Mouse (Mus musculus) E14TG2a.4 (cell line): ENCODE measurements around the gene Ube2t.
A peak's percentile ranks its signal among the peaks of the same experiment; 100 is the strongest.

Source experiments
- H3K27me3 ChIP-seq: 2 replicates; pipeline ENCODE4 v1.6.1; 2014; ENCODE audit warnings: low read length, control low read depth; ENCODE audit not compliant: insufficient read depth
- H3K36me3 ChIP-seq: 2 replicates; pipeline ENCODE4 v1.6.1; 2014; ENCODE audit warnings: low read length, control low read depth; ENCODE audit not compliant: insufficient read depth
- H3K4me1 ChIP-seq: replicated peaks from 2 replicates; pipeline ENCODE4 v1.6.1; 2014; ENCODE audit warnings: low read depth, low read length, control low read depth
- H3K4me3 ChIP-seq: replicated peaks from 2 replicates; pipeline ENCODE4 v1.5.1; 2014; ENCODE audit warnings: mild to moderate bottlenecking, low read length
- H3K9me3 ChIP-seq: 2 replicates; pipeline ENCODE4 v1.6.1; 2014; ENCODE audit warnings: low read length, control low read depth
- CTCF ChIP-seq: conservative IDR thresholded peaks from 2 replicates; pipeline ENCODE4 v1.5.1; 2014; ENCODE audit warnings: low read length
- NANOG ChIP-seq: IDR thresholded peaks from 2 replicates; pipeline ENCODE4 v1.6.1; 2014; ENCODE audit warnings: borderline replicate concordance, low read length, mixed read lengths
- POU5F1 ChIP-seq: IDR thresholded peaks from 2 replicates; pipeline ENCODE4 v1.6.1; 2014; ENCODE audit warnings: low read length, borderline replicate concordance

Gene Ube2t

GRCm38 (mm10) chr1:134987173-134987961 lies 25.0 kb downstream of the Ube2t start:
- Histone ChIP-seq H3K36me3 (no peaks in the 10 kb centered on the region), H3K9me3 (no peaks in the 10 kb centered on the region), H3K4me3 (peak overlapping the region; percentile 74), H3K4me1 (peaks cover 20% of the 10 kb centered on the region), H3K27me3 (peaks cover 38% of the 10 kb centered on the region)
- TF ChIP-seq NANOG (no peak), CTCF (no peak), POU5F1 (no peak)

DNA sequence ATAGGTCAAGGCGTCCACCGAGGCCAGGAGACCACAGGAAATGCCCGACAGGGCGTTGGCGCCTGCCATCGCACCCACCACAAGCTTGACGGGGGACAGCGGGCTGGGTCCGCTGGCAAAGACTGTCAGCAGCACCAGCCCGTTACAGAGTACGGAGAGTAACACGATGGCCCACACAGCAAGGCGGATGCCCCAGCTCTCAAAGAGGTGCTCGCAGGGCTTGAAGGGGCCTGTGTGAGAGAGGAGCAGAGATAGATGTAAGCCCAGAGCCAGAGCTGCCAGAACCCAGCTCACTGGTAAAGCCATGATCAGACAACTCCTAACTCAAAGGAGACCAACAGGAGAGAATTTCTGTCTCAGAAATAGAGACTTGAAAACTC lies 25.6 kb downstream of the Ube2t start:
- Histone ChIP-seq H3K36me3 (no peaks in the 10 kb centered on the region), H3K4me3 (peak overlapping the region; percentile 74), H3K4me1 (peaks cover 20% of the 10 kb centered on the region), H3K27me3 (peaks cover 38% of the 10 kb centered on the region), H3K9me3 (no peaks in the 10 kb centered on the region)
- TF ChIP-seq CTCF (no peak), NANOG (no peak), POU5F1 (no peak)

- peaks cover 34% of the 10 kb centered on the region for H3K27me3 ChIP-seq
- peaks cover 20% of the 10 kb centered on the region for H3K4me1 ChIP-seq
- no peak overlapping the region for H3K4me3 ChIP-seq
- H3K36me3 ChIP-seq = no peaks in the 10 kb centered on the region
- no peaks in the 10 kb centered on the region for H3K9me3 ChIP-seq
- TF ChIP-seq POU5F1 = no peak
- peak; percentile 92 for TF ChIP-seq CTCF
Observed at GRCm38 (mm10) chr1:134989372-134989771, 27.0 kb downstream of the Ube2t start.

- Histone ChIP-seq H3K4me3 (no peak overlapping the region), H3K27me3 (peaks cover 33% of the 10 kb centered on the region), H3K9me3 (no peaks in the 10 kb centered on the region), H3K4me1 (peaks cover 24% of the 10 kb centered on the region), H3K36me3 (no peaks in the 10 kb centered on the region)
- TF ChIP-seq NANOG (no peak), POU5F1 (no peak), CTCF (no peak)
Observed at GRCm38 (mm10) chr1:134992046-134992645, 29.8 kb downstream of the Ube2t start.

DNA sequence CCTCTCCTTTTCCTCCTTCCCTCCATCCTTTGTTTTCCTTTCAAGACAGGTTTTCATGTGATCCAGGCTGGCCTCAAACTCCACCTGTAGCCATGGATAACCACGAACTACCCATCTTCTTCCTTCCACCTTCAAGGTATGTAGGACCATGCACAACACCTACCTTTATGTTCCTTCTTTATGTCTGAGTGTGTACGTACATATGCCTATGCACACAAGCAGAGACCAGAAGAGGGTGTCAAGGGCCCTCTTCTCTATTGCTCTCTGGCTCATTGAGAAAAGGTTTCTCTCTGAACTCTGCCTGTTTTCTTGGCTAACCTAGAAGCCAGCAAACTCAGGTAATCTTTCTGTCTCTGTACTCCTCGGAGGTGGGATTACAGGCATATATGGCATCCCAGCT lies 32.4 kb downstream of the Ube2t start:
- Histone ChIP-seq H3K27me3 (peaks cover 16% of the 10 kb centered on the region), H3K36me3 (no peaks in the 10 kb centered on the region), H3K4me3 (no peak overlapping the region), H3K9me3 (no peaks in the 10 kb centered on the region), H3K4me1 (peaks cover 17% of the 10 kb centered on the region)
- TF ChIP-seq NANOG (no peak), POU5F1 (no peak), CTCF (no peak)

DNA sequence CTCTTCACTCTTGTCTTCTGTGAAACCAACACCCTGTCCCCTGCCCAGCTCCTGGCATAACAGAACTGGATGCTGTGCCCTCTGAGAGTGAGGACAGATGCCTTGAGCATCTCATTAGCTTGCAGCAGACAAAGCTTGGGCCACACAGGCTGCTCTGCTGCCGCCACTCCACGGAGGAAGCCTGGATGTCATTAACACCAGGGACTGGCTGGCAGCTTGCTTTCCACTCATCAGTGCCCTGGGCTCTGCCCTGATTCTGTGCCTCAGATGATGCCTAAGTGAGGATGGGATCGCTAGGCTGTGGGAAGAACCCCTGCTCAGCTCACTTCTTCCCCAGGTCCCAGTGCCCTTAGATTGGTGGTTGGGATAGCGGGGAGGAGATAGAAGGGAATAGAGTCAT lies 33.1 kb downstream of the Ube2t start:
- peaks cover 21% of the 10 kb centered on the region for H3K4me1 ChIP-seq
- no peaks in the 10 kb centered on the region for H3K9me3 ChIP-seq
- TF ChIP-seq NANOG (no peak), CTCF (no peak), POU5F1 (no peak)
- peaks cover 13% of the 10 kb centered on the region for H3K27me3 ChIP-seq
- H3K4me3 ChIP-seq = no peak overlapping the region
- H3K36me3 ChIP-seq = no peaks in the 10 kb centered on the region

DNA sequence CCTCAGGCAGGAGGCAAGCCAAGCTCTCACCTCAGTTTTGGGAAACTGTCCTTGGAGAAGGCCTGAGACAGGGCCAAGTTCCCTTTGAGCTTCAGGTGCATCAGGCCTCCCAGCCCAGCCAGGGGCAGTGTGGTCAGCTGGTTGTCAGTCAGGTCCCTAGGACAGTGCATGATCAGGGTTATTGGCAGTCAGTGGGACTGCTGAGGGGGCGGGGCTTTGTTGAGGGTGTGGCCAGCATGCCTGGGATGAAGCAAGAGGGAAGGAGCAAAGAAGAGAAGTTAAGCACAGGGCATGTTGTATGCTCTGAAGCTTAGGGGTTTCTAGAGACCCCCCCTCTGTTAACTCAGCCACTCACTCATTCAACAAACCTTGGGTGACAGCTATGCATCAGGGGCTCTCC lies 33.6 kb downstream of the Ube2t start:
- no peak overlapping the region for H3K4me3 ChIP-seq
- peaks cover 13% of the 10 kb centered on the region for H3K27me3 ChIP-seq
- TF ChIP-seq CTCF = no peak
- TF ChIP-seq POU5F1 = no peak
- H3K9me3 ChIP-seq = no peaks in the 10 kb centered on the region
- peaks cover 24% of the 10 kb centered on the region for H3K4me1 ChIP-seq
- no peaks in the 10 kb centered on the region for H3K36me3 ChIP-seq

DNA sequence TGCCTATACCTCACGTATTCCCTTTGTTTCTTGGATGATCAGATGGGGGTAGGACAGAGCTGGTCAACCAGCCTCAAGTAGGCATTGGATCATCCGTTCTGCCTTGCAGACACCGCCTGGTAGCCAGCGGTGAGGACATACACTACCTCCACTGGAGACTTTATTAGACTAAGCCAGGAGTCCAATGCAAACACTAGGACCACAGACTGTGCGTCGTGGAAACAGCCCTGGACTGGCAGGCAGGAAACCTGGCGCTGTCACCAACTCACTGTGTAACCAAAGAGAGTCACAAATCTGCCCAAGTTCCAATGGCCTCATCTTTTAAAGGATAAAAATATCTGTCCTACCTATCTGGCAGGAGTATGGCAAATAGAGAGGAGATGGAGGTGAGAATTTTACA lies 34.1 kb downstream of the Ube2t start:
- Histone ChIP-seq H3K4me3 (no peak overlapping the region), H3K4me1 (peaks cover 21% of the 10 kb centered on the region), H3K27me3 (peaks cover 13% of the 10 kb centered on the region), H3K9me3 (no peaks in the 10 kb centered on the region), H3K36me3 (no peaks in the 10 kb centered on the region)
- TF ChIP-seq CTCF (no peak), NANOG (no peak), POU5F1 (no peak)

- H3K4me1 ChIP-seq = peaks cover 14% of the 10 kb centered on the region
- H3K9me3 ChIP-seq = no peaks in the 10 kb centered on the region
- TF ChIP-seq CTCF = no peak
- TF ChIP-seq NANOG = no peak
- H3K27me3 ChIP-seq = peaks cover 13% of the 10 kb centered on the region
- H3K36me3 ChIP-seq = no peaks in the 10 kb centered on the region
- H3K4me3 ChIP-seq = no peak overlapping the region
Observed at GRCm38 (mm10) chr1:134997568-134997967, 35.2 kb downstream of the Ube2t start.
